Mouse (Mus musculus) ES-E14 (cell line): Measurements from ENCODE around the gene Trim63.

ENCODE experiments used
- CHD2 ChIP-seq: IDR thresholded peaks from 2 replicates; pipeline ENCODE4 v1.6.1; 2014; ENCODE audit warnings: mild to moderate bottlenecking, low read depth, low read length, inconsistent platforms
- HCFC1 ChIP-seq: IDR thresholded peaks from 2 replicates; pipeline ENCODE4 v1.6.1; 2012; ENCODE audit warnings: low read length, inconsistent platforms, borderline replicate concordance; ENCODE audit not compliant: insufficient read depth
- MAFK ChIP-seq: IDR thresholded peaks from 2 replicates; pipeline ENCODE4 v1.6.1; 2014; ENCODE audit warnings: mild to moderate bottlenecking, low read depth, low read length, inconsistent platforms; ENCODE audit not compliant: insufficient read depth
- ZC3H11A ChIP-seq: IDR thresholded peaks from 2 replicates; pipeline ENCODE4 v1.6.1; 2012; ENCODE audit warnings: low read depth, mild to moderate bottlenecking, inconsistent platforms, low read length, borderline replicate concordance
- ZNF384 ChIP-seq: IDR thresholded peaks from 2 replicates; pipeline ENCODE4 v1.6.1; 2012; ENCODE audit warnings: low read depth, low read length, inconsistent platforms

- TF ChIP-seq ZNF384, result no peak
- TF ChIP-seq MAFK, result no peak
- no peak for TF ChIP-seq HCFC1
- no peak for TF ChIP-seq ZC3H11A
- TF ChIP-seq CHD2, result no peak
Observed at GRCm38 (mm10) chr4:134311784-134312183, 3.1 kb upstream of the Trim63 start.
